Mouse (Mus musculus) cerebellum, adult 9-10 months (tissue): ENCODE results near the gene Prune1.

Source experiments
- DNase-seq: peaks from one replicate; pipeline ENCODE4 v3.0.0; 2022

The Prune1 gene

GRCm38 (mm10) chr3:95301204-95301796 lies 19.4 kb upstream of the Prune1 start:
- DNase-seq, result no peak

DNA sequence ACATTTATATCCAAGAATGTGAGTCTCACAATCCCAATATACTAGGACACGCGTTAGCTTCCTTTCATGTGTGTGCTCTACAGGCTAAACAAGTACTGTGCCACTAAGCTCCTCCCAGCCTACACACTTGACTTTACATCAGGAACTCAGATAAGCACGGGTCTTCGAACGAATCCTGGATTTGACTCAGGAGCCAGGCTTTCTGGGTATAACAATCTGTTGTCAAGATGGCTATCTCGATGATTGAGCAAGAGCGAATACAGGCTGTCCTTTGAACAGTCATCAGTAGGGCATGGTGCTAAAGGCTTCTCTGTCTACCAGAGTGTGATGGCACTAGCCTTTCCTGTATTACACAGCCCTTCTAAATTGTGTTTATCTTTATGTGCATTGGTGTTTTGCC lies 16.1 kb upstream of the Prune1 start:
- no peak for DNase-seq

GRCm38 (mm10) chr3:95296103-95296469 lies 14.2 kb upstream of the Prune1 start:
- no peak for DNase-seq

DNA sequence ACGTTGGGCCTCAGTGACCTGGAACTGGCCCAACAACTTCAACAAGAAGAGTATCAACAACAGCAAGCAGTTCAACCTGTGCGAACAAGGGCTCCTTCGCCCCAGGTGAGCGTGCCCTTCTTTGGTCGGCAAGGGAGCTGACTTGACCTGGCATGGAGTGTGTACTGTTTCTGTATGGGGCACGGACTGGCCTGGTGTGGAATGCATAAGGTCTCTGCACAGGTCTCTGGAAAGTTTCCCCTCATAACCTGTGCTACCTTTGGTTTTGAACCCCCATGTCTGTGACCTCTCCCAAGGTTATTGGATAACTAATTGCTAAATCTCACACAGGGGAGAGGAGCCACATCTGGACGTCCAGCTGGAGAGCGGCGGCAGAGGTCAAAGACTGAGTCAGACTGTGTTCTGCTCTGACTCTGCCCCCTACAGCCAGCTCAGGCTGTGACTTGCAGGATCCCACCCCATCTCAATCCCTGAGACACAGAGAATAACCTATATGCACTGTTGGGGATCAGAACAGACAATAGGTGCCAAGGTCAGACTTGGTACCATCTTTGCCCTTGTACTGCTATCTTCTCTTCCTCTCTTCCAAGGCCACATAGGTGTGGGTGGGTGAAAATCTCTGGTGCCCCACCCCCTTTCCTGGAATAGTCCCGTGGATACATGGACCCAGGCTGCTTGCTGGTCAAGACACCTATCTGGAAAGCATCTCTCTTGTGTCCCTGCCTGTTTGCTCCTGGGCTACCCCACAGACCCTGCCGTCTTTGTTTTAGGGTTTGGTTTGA lies 13.6 kb upstream of the Prune1 start:
- DNase-seq, result no peak

- DNase-seq, result no peak
These were observed 12.8 kb upstream of the Prune1 start for GRCm38 (mm10) chr3:95294718-95295117.

DNA sequence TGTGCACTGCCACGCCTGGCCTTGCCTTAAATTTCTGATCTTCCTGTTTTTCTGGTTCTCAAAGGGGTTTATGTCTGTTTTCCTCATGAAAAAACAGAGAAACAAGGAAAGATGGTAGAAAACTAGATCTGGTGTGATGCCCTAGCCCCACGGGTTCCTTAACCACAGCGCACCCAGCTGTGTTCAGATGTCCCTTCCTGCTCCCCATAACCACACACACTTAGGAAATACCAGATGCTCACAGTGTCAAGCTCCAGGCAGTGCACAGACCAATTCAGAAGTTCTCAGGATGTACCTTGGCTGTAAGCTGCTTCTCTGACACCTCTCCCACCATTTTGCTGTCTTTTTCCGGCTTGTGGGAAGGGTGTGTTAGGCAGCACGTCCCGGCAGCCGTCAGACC lies 12.4 kb upstream of the Prune1 start:
- DNase-seq, result no peak

DNA sequence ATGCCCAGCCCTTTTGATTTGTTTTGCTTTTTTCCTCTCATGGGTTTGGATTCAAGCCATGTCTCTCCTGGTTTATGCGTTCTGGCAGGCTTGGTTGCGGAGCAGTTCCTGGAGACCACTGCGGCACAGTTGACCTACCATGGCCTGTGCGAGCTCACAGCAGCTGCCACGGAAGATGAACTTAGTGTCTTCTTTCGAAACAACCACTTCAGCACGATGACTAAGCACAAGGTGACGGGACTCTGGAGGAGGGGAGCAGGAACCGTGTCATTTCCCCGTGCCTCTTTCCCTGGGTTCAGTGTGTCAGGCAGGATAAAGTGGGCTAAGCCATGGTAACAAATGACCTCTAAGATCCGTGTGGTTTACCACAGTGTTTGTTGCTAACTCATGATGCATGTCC lies 11.7 kb upstream of the Prune1 start:
- no peak for DNase-seq

- no peak for DNase-seq
These were observed 11.0 kb upstream of the Prune1 start for GRCm38 (mm10) chr3:95292899-95293298.

DNA sequence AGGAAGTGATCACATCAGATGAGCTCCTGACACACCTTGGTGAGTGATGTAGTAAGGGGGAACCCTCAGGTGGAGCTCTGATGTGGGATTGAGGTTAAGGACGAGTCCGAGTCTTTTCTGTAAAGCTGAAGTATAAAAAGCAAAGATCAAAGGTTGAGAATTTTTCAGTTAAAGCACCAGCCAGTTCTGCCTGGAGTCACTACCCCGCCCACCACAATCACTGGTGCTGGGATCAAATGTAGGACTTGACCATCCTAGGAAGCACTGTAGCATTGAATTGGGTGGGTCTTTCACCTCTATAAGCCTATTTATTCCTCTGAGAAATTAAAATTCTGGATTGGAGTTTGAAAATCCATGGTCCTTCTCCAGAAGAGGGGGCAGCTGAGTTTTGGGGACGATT lies 9.2 kb upstream of the Prune1 start:
- no peak for DNase-seq

GRCm38 (mm10) chr3:95290156-95290555 lies 8.3 kb upstream of the Prune1 start:
- DNase-seq, result no peak

DNA sequence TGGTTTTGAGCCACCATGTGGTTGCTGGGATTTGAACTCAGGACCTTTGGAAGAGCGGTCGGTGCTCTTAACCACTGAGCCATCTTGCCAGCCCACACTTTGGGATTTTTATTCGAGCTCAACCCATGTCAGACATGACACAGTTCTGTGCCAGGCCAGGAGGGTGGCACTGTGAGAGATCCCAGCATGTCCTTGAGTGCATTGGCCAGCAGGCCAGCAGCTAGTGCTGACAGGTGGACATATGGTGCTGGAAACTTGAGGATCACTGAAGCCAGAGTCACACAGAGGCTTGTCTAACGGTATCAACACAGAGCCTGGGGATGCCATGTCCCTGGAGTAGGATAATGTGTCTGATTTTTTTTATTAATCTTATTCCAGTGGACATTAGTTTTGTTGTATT lies 7.5 kb upstream of the Prune1 start:
- DNase-seq, result peak; percentile 91

- no peak for DNase-seq
These were observed 5.7 kb upstream of the Prune1 start for GRCm38 (mm10) chr3:95287541-95287940.

- DNase-seq, result no peak
These were observed 4.6 kb upstream of the Prune1 start for GRCm38 (mm10) chr3:95286510-95286909.

GRCm38 (mm10) chr3:95286011-95286410 lies 4.1 kb upstream of the Prune1 start:
- no peak for DNase-seq

- no peak for DNase-seq
These were observed 3.5 kb upstream of the Prune1 start for GRCm38 (mm10) chr3:95285390-95285789.

DNA sequence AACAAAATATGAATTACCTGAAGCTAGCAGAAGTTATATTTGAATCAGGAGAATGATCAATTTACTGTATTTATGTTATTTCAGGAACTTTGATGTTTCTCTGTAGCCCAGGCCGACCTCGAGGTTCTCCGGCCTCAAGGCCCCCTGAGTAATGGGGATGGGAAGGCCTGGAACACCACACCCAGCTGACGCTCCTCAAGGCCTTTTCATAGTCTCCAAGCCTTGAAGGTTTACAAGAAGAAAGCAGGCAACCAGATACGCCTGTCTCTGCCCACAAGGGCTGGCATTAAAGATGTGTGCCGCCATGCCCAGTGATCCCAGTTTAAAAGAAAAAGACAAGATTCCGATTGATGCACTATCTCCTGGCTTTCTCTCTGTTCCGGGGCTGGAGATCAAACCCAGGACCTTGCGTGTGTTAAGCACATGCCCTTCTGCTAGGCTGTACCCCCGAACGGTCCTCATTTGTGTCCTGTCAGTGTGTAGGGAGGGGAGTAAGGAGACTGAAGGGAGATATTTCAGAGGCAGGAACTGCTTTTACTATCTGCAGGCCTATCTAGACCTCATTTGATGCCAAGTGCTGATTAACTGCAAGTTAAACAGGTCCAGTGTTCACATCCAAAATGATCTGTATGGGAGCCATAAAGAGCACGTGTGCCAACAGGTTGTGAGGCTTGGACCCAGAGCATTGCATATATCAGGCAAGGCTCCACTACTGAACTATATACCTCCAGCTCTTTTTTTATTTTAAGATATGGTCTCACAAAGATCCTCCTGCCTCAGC lies 2.8 kb upstream of the Prune1 start:
- peak; percentile 54 for DNase-seq

DNA sequence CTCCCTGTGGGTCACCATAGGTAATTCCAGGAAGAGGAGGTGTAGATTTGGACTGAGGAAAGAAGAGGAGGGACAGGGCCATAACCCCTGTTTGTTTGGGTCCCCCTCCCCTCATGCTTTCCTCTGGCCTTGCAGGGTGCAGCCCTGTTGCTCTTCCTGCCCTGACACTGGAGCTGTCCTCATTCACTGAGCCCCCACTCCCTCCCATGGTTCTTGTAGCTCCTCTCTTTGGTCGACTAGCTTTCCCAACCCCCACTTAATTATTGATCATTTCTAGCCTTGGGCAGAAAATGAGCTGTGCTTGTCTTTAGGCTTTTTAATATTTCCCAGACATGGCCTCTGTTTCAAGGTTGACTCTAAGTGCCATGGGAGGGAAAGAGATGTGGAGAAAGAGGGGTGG lies 2.2 kb upstream of the Prune1 start:
- peak; percentile 62 for DNase-seq

DNA sequence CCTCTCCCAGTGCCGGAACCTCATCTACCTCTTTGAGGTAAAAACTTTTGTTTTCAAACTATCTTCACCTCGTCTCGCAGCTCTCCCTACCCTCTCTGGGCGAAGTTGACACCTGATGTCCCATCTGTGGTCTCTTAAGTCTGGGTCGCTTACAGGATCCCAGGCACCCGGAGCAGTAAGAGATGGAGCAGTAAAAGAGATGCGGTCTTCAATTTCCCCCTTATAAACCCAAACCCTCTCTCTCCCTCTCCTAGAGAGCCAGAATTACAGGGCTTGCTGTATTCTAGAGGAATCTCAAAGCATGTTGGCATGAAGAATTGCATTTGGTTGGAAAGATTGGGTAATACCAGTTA lies 1.7 kb upstream of the Prune1 start:
- DNase-seq, result no peak

DNA sequence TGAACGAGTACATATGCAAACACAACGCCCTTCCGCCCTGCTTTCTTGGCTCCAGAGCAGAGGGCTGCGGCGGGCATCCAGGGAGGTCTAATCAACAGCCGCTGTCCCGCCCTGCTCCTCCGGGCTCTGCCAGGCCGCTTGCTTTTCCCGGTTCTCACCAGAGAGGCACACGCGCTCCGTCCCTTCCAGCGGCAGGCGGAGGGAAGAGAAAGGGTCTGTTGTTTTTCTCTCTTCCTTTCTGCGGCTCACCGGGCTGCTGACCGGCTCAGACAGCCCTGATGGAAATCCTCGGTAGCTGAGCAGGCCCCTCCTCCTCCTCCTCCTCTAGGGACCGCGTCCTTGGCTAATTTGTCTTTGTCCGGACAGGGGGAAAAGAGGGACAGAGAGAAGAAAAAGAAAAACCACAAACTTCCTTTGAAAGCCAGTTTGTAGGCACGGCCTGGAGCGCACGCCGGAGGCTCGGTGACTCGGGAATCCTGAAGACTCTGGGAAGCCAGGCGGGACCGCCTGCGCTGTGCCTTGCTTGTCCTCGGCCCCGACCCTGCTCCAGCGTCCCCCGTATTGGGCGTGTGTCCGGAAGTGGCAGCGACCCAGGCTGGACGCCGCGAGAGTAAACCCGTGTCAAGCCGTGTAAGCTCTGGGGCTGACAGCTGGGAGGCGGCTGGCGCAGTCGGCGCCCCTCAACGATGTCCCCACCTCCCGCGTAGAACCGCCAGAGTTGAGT lies 1.2 kb upstream of the Prune1 start:
- DNase-seq, result peak; percentile 87

GRCm38 (mm10) chr3:95282381-95282864 lies 547 bp upstream of the Prune1 start:
- DNase-seq, result peak; percentile 73

GRCm38 (mm10) chr3:95280747-95281146 lies 1.1 kb downstream of the Prune1 start:
- DNase-seq, result peak; percentile 76

DNA sequence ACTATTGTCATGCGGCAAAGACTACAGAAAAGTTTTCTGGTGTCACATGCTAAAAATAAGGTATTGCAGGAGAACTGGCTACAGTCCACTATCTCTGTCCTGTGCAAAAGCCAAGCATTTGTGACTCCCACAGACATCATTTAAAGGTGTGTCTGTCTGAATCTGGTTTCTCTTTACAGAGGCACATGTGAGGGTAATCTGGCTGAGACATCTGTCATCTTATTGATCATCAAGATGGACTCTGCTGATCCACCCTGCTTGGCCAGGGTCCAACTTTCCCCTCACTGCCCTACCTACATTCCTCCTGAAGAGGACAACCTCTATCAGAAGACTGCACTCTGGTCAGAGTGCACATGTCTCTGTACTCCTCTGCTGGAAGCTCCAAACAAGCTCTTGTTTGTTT lies 4.7 kb downstream of the Prune1 start:
- DNase-seq, result peak; percentile 63

GRCm38 (mm10) chr3:95276428-95276934 lies 5.4 kb downstream of the Prune1 start:
- DNase-seq, result no peak
